Mouse (Mus musculus) telencephalon, adult 2 months (tissue): Measurements from ENCODE around the gene 4930447C04Rik.

ENCODE experiments used
- DNase-seq: peaks from one replicate; pipeline ENCODE4 v3.0.0-alpha.2; 2011; ENCODE audit warnings: low read depth, low spot score

The 4930447C04Rik gene

GRCm38 (mm10) chr12:72943574-72944110, 3.1 kb upstream of the 4930447C04Rik start:
- DNase-seq, result no peak

- no peak for DNase-seq
These were observed 1.6 kb upstream of the 4930447C04Rik start for GRCm38 (mm10) chr12:72942171-72942570.

- no peak for DNase-seq
These were observed 951 bp upstream of the 4930447C04Rik start for GRCm38 (mm10) chr12:72941398-72942051.

- DNase-seq, result no peak
These were observed 336 bp upstream of the 4930447C04Rik start for GRCm38 (mm10) chr12:72940822-72941397.

- no peak for DNase-seq
These were observed 958 bp downstream of the 4930447C04Rik start, which contains the start of gene Six6 for GRCm38 (mm10) chr12:72939616-72940015. Gene Six6, plus strand, starts transcription at chr12:72939892.

- no peak for DNase-seq
These were observed 1.7 kb downstream of the 4930447C04Rik start for GRCm38 (mm10) chr12:72938600-72939490.

GRCm38 (mm10) chr12:72938176-72938575, 2.4 kb downstream of the 4930447C04Rik start:
- no peak for DNase-seq

- no peak for DNase-seq
These were observed 2.9 kb downstream of the 4930447C04Rik start for GRCm38 (mm10) chr12:72937537-72938120.

- no peak for DNase-seq
These were observed 3.8 kb downstream of the 4930447C04Rik start for GRCm38 (mm10) chr12:72936751-72937150.

- no peak for DNase-seq
These were observed 23.2 kb downstream of the 4930447C04Rik start for GRCm38 (mm10) chr12:72917159-72917993.

- no peak for DNase-seq
These were observed 86.1 kb downstream of the 4930447C04Rik start for GRCm38 (mm10) chr12:72854377-72855032.

- no peak for DNase-seq
These were observed 87.0 kb downstream of the 4930447C04Rik start for GRCm38 (mm10) chr12:72853406-72854076.

GRCm38 (mm10) chr12:72852264-72852663, 88.3 kb downstream of the 4930447C04Rik start:
- DNase-seq, result no peak

GRCm38 (mm10) chr12:72850146-72850545, 90.4 kb downstream of the 4930447C04Rik start:
- DNase-seq, result no peak

GRCm38 (mm10) chr12:72847725-72848124, 92.8 kb downstream of the 4930447C04Rik start:
- DNase-seq, result peak; percentile 31

- no peak for DNase-seq
These were observed 94.6 kb downstream of the 4930447C04Rik start for GRCm38 (mm10) chr12:72845946-72846345.

GRCm38 (mm10) chr12:72843973-72844620, 96.5 kb downstream of the 4930447C04Rik start:
- DNase-seq, result no peak

GRCm38 (mm10) chr12:72843555-72843954, 97.0 kb downstream of the 4930447C04Rik start:
- no peak for DNase-seq

GRCm38 (mm10) chr12:72843135-72843534, 97.4 kb downstream of the 4930447C04Rik start:
- DNase-seq, result no peak
